Mouse (Mus musculus) right cerebral cortex, adult 18-20 months (tissue): ENCODE data around the gene Stra6.
A peak's percentile ranks its signal among the peaks of the same experiment; 100 is the strongest.

Source experiments
- DNase-seq: peaks from one replicate; pipeline ENCODE4 v3.0.0; 2022; ENCODE audit warnings: mixed read lengths

Stra6 gene

GRCm38 (mm10) chr9:58133893-58134884 is 70.6 kb downstream of the Stra6 start:
- no peak for DNase-seq

GRCm38 (mm10) chr9:58134906-58135305 is 71.3 kb downstream of the Stra6 start:
- DNase-seq: no peak

- DNase-seq: no peak
These were observed 72.3 kb downstream of the Stra6 start for GRCm38 (mm10) chr9:58135921-58136321.

- peak; percentile 69 for DNase-seq
These were observed 76.4 kb downstream of the Stra6 start for GRCm38 (mm10) chr9:58139947-58140346.

GRCm38 (mm10) chr9:58143419-58143818 is 79.8 kb downstream of the Stra6 start:
- no peak for DNase-seq

- no peak for DNase-seq
These were observed 81.1 kb downstream of the Stra6 start for GRCm38 (mm10) chr9:58144664-58145063.

- no peak for DNase-seq
These were observed 81.8 kb downstream of the Stra6 start for GRCm38 (mm10) chr9:58145417-58145816.

GRCm38 (mm10) chr9:58148806-58149205 is 85.2 kb downstream of the Stra6 start:
- DNase-seq: no peak

- no peak for DNase-seq
These were observed 87.3 kb downstream of the Stra6 start for GRCm38 (mm10) chr9:58150733-58151361.

GRCm38 (mm10) chr9:58153095-58153494 is 89.5 kb downstream of the Stra6 start:
- DNase-seq: no peak

- no peak for DNase-seq
These were observed 91.8 kb downstream of the Stra6 start for GRCm38 (mm10) chr9:58155366-58155765.

- no peak for DNase-seq
These were observed 93.4 kb downstream of the Stra6 start for GRCm38 (mm10) chr9:58156819-58157560.

- DNase-seq: no peak
These were observed 94.2 kb downstream of the Stra6 start for GRCm38 (mm10) chr9:58157838-58158237.

- DNase-seq: peak; percentile 14
These were observed 95.1 kb downstream of the Stra6 start for GRCm38 (mm10) chr9:58158541-58159311.

- peak; percentile 66 for DNase-seq
These were observed 96.3 kb downstream of the Stra6 start for GRCm38 (mm10) chr9:58159855-58160254.

- DNase-seq: no peak
These were observed 96.7 kb downstream of the Stra6 start for GRCm38 (mm10) chr9:58160315-58160714.

GRCm38 (mm10) chr9:58162173-58162572 is 98.6 kb downstream of the Stra6 start:
- DNase-seq: no peak

GRCm38 (mm10) chr9:58163146-58163545 is 99.6 kb downstream of the Stra6 start:
- no peak for DNase-seq

- DNase-seq: no peak
These were observed 102.2 kb downstream of the Stra6 start for GRCm38 (mm10) chr9:58165779-58166178.

- no peak for DNase-seq
These were observed 105.3 kb downstream of the Stra6 start for GRCm38 (mm10) chr9:58168880-58169279.

- DNase-seq: no peak
These were observed 105.8 kb downstream of the Stra6 start for GRCm38 (mm10) chr9:58169426-58169825.

GRCm38 (mm10) chr9:58172863-58173262 is 109.3 kb downstream of the Stra6 start:
- DNase-seq: no peak
